Mouse (Mus musculus): Measurements from ENCODE around the gene 1700008O03Rik.

The 1700008O03Rik gene

GRCm38 (mm10) chr7:44375793-44376192 lies 9.8 kb downstream of the 1700008O03Rik start:
- DNase-seq (ENCODE audit: low spot score) = no peak

DNA sequence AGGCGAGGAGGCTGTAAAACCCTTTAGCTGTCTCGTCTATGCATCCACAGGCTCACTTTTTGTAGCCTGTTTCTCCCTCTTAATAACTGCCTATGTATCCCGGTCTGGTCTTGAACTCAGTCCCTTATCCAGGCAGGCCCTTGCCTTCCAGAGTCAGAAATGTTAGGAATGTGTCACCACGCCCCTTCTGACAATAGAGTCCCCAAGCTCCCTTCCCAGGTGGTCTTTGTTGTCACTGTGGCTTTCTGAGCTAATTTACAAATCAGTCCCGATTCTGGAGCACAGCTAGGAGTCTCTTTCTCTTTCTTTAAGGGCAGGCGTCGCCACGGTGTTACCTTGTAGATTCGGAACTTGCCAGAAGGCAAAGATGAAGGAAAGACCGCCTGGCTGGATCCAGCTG lies 10.4 kb downstream of the 1700008O03Rik start:
- no peak for DNase-seq (ENCODE audit: low spot score)

GRCm38 (mm10) chr7:44374756-44375155 lies 10.9 kb downstream of the 1700008O03Rik start:
- no peak for DNase-seq (ENCODE audit: low spot score)

DNA sequence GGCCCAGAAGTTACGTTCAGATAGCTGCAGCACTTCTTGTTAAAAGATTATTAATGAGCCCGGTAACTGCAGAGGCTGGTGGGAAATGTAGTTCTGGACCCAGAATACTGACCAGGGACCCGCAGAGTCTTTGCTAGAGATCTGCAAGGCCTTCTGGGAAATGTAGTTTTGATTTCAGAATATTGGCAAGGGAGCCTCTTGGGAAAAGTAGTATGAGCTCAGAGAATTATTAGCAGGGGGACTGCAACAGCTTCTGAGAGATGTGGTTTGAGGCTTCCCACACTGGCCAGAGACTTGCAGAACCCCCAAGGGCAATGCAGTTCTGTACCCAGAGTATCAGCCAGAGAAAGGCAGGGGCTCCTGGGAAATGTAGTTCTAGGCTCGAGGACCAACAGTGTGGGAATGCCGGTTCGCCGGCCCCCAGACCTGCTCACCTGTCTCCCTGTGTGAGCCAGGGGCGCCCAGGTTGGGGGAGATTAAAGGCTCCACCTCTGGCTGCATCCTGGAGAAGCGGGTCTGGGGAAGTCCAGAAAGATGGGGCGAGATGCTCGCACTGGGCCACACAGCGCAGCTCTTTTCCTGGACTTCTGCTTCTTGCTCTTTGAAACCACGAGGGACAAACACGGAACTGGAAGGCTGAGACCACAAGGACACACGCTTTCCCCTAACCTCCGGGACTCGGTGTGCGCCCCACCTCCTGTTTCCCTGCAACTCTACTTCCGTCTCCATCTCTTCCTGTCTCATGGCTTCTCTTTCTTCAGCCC lies 11.5 kb downstream of the 1700008O03Rik start:
- peak; percentile 95 for DNase-seq (ENCODE audit: low spot score)

- DNase-seq (ENCODE audit: low spot score) = no peak
Observed at GRCm38 (mm10) chr7:44373460-44373859, 12.2 kb downstream of the 1700008O03Rik start.

DNA sequence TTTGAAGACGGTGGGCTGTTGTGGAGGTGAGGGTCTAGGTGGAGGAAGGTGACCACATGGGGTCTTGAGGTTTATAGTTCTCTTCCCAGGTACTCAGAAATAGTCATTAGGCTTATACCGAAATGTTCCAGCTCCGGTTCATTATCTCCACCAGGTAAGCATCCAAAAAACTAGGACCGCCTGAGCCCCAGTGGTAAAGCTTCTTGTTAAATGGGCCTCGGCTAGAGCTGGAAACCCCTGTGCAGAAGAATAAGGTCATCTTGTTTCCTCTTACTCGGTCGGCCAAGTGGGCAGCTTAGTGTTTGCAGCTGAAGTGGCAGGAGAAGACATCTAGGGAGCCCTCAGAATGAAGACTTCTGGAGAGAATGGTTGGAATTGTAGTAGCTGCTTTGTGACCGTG lies 12.9 kb downstream of the 1700008O03Rik start:
- no peak for DNase-seq (ENCODE audit: low spot score)

DNA sequence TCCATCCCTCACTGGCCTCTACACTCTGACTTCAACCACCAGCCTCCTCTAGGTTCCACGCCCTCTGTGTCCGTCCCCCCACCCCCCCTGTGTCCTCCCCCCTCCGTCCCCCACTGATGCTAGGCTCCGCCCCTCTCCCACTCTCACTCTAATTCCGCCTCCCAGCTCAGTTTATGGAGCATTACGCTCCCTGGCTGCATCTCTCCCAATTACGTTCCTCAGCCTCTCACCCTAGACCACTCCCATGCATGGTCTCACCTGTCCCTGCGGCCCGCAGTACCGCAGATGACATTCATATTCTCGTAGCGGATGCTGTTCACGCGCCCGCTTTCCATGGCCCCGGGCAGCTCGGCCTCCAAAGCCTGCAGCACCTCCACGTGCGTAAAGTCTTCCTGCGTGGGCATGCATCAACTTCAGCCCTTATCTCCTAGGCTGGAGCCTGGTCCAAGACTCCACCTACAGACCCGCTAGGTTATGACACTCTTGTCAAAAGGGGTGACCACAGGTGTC lies 24.8 kb downstream of the 1700008O03Rik start:
- no peak for DNase-seq (ENCODE audit: low spot score)

- peak; percentile 96 for DNase-seq (ENCODE audit: low spot score)
Observed at GRCm38 (mm10) chr7:44359908-44360672, 25.5 kb downstream of the 1700008O03Rik start.

DNA sequence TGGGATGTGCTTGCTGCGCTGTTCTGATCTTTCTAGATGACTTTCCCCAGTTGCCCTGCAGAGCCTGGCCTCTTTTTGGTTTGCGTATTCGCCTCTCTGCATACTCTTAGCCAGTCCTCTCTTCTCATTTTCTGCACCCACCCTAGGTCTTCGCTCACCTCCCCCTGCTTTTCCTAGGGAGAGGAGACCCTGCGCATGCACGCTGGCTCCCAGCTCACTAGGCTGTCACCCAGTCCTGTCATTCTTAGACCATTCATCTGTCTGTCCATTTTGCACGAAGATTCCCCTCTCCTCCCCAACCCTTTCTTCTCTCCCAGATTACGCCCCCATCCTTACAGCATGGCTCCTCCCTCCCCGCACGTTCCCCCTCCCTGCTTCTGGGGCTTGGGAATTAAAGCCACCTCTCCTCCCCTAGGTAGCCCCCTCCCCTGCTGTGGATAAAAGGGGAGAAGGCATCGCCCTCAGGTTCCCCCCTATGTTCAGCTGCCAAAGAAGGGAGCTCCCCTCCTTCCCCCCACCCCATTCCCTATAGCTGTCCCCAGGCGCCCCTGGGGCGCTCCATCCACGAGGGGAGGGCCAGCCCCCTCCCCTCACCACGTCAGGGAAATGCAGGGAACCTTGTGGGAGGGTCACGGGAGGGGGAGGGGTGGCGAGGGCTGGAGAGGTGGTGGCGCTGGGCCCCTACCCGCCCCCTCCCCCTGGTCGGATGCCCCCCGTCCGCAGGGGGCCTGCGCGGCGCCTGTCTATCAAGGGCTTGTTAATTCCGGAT lies 26.6 kb downstream of the 1700008O03Rik start:
- no peak for DNase-seq (ENCODE audit: low spot score)

DNA sequence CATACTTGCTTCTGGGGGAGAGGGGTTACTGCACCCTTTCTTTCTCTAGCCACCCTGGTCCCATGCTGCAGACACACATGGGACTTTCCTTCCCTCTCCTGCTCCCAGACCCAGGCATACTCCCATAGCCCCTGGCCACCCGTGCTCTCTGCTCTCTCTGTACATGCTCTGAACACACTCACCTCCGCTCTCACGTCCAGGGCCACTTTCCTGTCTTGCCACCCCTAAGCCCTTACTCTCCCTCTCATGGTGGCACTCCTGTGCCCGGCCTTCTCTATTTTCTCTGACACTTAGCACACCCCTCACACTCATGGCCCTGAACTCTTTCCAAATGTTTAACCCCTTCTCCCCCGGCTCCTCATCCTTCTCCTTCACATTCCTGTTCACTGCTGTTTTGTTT lies 27.6 kb downstream of the 1700008O03Rik start:
- DNase-seq (ENCODE audit: low spot score) = no peak

GRCm38 (mm10) chr7:44357531-44357930 lies 28.1 kb downstream of the 1700008O03Rik start:
- DNase-seq (ENCODE audit: low spot score) = no peak

DNA sequence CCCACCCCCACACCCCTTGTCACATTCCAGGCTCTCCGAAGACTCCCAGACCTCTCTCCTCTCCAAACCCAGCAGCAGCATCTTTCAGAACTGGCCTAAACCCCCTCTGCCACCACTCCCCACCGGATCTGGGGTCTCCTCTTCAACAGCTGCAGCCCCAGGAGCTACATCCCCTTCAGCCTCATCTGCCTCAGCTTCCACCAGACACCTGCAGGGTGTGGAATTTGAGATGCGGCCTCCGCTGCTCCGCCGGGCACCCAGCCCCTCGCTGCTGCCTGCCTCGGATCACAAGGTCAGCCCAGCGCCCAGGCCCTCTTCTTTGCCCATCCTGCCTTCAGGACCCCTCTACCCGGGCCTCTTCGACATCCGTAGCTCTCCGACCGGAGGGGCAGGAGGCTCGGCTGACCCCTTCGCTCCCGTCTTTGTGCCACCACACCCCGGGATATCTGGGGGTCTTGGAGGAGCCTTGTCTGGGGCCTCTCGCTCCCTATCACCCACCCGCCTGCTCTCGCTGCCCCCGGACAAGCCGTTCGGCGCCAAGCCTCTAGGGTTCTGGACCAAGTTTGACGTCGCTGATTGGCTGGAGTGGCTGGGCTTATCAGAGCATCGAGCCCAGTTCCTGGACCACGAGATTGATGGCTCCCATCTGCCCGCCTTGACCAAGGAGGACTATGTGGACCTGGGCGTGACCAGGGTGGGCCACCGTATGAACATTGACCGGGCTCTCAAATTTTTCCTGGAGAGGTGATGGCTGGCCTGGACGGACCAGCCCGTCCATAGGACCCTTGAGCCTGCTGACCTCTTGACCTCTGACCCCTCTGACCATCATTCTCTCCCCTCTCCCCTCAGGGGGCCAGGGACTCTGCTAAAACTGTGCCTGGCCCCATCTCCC lies 28.8 kb downstream of the 1700008O03Rik start:
- DNase-seq (ENCODE audit: low spot score) = no peak

- DNase-seq (ENCODE audit: low spot score) = no peak
Observed at GRCm38 (mm10) chr7:44355411-44355810, 30.2 kb downstream of the 1700008O03Rik start.

- no peak for DNase-seq (ENCODE audit: low spot score)
Observed at GRCm38 (mm10) chr7:44353601-44354340, 31.8 kb downstream of the 1700008O03Rik start.

- no peak for DNase-seq (ENCODE audit: low spot score)
Observed at GRCm38 (mm10) chr7:44352750-44353600, 32.6 kb downstream of the 1700008O03Rik start.

GRCm38 (mm10) chr7:44351881-44352749 lies 33.5 kb downstream of the 1700008O03Rik start:
- DNase-seq (ENCODE audit: low spot score) = no peak

DNA sequence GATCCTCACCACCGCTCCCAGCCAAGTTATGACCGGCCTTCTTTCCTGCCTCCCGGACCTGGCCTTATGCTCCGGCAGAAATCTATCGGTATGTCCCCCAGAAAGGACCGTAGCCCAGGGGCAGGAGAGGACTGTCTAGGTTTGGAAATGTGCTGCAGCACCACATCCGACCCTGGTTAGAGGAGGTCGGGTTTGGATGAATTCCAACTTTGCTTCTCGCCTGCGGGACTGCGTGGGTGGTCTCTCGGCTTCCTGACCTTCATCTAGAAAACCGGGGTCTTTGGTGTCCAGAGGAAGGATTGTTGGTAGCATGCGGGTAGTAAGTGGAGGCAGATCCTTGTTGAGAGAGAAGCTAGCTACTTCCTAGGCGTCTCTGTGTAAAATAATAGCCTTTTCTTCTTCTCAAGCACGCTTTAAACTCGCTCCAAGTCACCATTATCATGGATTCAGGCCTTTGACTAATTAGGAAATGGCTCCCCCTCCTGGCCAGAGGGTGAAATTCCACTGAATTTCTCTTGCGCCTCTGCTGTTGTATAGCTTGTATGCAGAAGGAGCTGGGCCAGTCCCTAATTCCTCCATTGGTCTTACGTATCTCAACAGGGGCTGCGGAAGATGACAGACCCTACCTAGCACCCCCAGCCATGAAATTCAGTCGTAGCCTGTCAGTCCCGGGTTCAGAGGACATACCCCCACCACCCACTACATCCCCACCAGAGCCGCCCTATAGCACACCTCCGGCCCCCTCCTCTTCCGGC lies 34.5 kb downstream of the 1700008O03Rik start:
- peak; percentile 90 for DNase-seq (ENCODE audit: low spot score)

- DNase-seq (ENCODE audit: low spot score) = no peak
Observed at GRCm38 (mm10) chr7:44349043-44349442, 36.6 kb downstream of the 1700008O03Rik start.
